8 mouse cellular contexts compared by ENCODE assay signal in the genomic region with DNA sequence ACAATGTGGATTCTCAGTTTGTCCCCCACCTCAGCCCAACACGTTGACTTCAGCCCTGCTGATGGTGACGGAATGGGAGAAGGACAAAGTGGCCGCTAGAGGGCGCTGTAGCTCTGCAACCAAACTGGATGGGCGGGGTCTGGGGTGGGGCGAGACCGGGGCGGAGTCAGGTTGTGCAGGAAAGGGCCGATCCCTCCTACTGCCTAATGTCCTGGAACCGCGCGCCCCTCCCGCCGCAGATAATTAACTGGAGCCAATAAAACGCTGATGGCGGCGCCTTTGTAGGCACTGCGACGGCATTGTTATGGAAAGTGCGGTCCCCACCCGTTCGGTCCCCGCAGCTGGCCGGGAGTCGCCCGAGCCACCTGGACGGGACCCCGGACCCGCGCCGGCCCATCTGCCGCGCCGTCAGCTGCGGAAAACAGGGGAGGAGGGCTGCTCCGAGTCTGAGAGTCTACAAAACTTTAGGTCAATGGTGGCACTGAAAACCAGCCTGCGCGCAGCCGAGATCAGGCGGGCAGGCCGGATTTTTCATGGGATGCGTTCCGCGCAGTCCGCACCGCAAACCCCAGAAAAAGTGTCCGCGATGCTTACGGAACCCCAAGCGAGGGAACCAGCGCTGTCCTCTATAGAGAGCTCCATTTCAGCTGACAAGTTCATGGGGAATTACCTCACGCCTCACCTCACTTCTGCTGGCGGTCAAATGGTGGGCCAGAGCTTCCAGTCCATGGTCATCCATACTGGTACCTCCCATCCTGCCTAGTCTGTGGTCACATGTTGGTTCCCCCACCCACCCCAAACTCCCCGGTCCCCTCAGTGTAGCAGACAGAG. TPM values are rescaled to one million over a fixed set of nuclear protein-coding genes. Genes with fewer than 3 reads are reported as not detected.
DNase-seq lines count a peak whose midpoint lies in the region; ATAC-seq lines count a peak whose summit lies in the region.

No protein-coding gene starts in this region.

- H3K36me3 ChIP-seq in intestine, embryonic 15.5 days, result no peaks in the 10 kb centered on the region

- intact Hi-C loops in gastrocnemius, postnatal 36 days (cut with DNase I), result loop anchor here (2.0 to 5.0 kb wide), 2 partner anchors 58 to 165 kb away; no protein-coding TSS in a partner anchor
- intact Hi-C loops in left cerebral cortex, postnatal 14 days (cut with DNase I), result loop anchor here (2.0 to 10.0 kb wide), 3 partner anchors 53 to 335 kb away; a partner anchor contains a TSS

- H3K4me2 ChIP-seq in intestine, embryonic 15.5 days (replicated peaks), result peak overlapping the region; percentile 95

- under 1% methylated on average over 54 of the region's 54 CpGs for WGBS in intestine, embryonic 15.5 days

- 0 out of 2 replicates have a peak, but pooled peaks cover 3% of the 10 kb centered on the region for H3K4me1 ChIP-seq in intestine, embryonic 15.5 days (replicated peaks)

- no peaks in the 10 kb centered on the region for H3K9me3 ChIP-seq in intestine, embryonic 15.5 days

- H3K27ac ChIP-seq in intestine, embryonic 15.5 days, result no peak overlapping the region

- H3K4me3 ChIP-seq in intestine, embryonic 15.5 days (replicated peaks), result peak overlapping the region; percentile 55

- peak; percentile 62 for DNase-seq in adrenal gland, adult 8-10 months
- peak; percentile 91 for DNase-seq in embryo, embryonic 11.5 days (ENCODE audit: low read depth, low spot score)
- peak; percentile 73 to 81 for DNase-seq in gastrocnemius, postnatal 36 days
- peak; percentile 80 to 92 for DNase-seq in left cerebral cortex, postnatal 14 days (ENCODE audit: low spot score in 2 of 2)
- peak; percentile 96 for DNase-seq in mesoderm, embryonic 11.5 days (ENCODE audit: low read depth, low spot score)
- peak; percentile 83 for DNase-seq in right cerebral cortex, postnatal 25 days
- peak; percentile 70 to 84 for DNase-seq in urinary bladder, postnatal 36 days (ENCODE audit: low spot score in 2 of 2)

- peaks cover 30% of the 10 kb centered on the region for H3K27me3 ChIP-seq in intestine, embryonic 15.5 days (replicated peaks)

- H3K9ac ChIP-seq in intestine, embryonic 15.5 days, result peak overlapping the region; percentile 48

- peak; percentile 98 for ATAC-seq in intestine, embryonic 15.5 days

RNA-seq across cellular contexts. Expression of a gene that starts 33.2 kb away (rescaled TPM):
- 1 to 10 TPM; 1.8 to 4.4 (median 3.3) TPM for total RNA-seq in adrenal gland, adult 8-10 months (2022)
- total RNA-seq in gastrocnemius, postnatal 36 days (2021), result under 1 TPM; 0.36 to 0.91 TPM
- 3.9 and 5.4 TPM in 2 replicates for polyA plus RNA-seq in intestine, embryonic 15.5 days (2015; fragmentation: Nextera tagmentation; extraction: Ambion mirVana)
- 1 to 10 TPM; 3.8 to 3.9 TPM for total RNA-seq in left cerebral cortex, postnatal 14 days (2021)

RNA-seq across cellular contexts. Expression of a gene that starts 49.4 kb away (rescaled TPM):
- total RNA-seq in adrenal gland, adult 8-10 months (2022), result 10 to 100 TPM; 13.7 to 15.1 (median 14.1) TPM
- total RNA-seq in gastrocnemius, postnatal 36 days (2021), result 1 to 10 TPM; 2.5 to 2.6 TPM
- 22.5 and 23.7 TPM in 2 replicates for polyA plus RNA-seq in intestine, embryonic 15.5 days (2015; fragmentation: Nextera tagmentation; extraction: Ambion mirVana)
- 1 to 10 TPM; 5.0 to 6.8 TPM for total RNA-seq in left cerebral cortex, postnatal 14 days (2021)

RNA-seq across cellular contexts. Expression of a gene that starts 51.9 kb away (rescaled TPM):
- total RNA-seq in adrenal gland, adult 8-10 months (2022), result under 1 TPM; 0.23 to 0.30 (median 0.26) TPM
- total RNA-seq in gastrocnemius, postnatal 36 days (2021), result not detected
- polyA plus RNA-seq in intestine, embryonic 15.5 days (2015; fragmentation: Nextera tagmentation; extraction: Ambion mirVana), result 0.04 and 0.06 TPM in 2 replicates
- 1 to 10 TPM; 9.0 to 9.1 TPM for total RNA-seq in left cerebral cortex, postnatal 14 days (2021)

Comparison
In these comparisons a context has a peak if more than half of its experiments do, and no peak if none do; other contexts are left out.
1. RNA of a gene that starts 51.9 kb away (total RNA-seq): 9.0 to 9.1 TPM in left cerebral cortex, postnatal 14 days; 0.23 to 0.30 TPM in adrenal gland, adult 8-10 months and not detected in gastrocnemius, postnatal 36 days; every median in the first group is over 4 times any median in the second.
2. Peak in every context shown above with its lines, with median percentiles within 50 percentile points of each other: DNase-seq.